8 mouse cellular contexts compared by ENCODE assay signal in genomic region chr11:94565151-94565479, GRCm38 (mm10). TPM values are rescaled to one million over a fixed set of nuclear protein-coding genes. Genes with fewer than 3 reads are reported as not detected.
DNase-seq lines count a peak whose midpoint lies in the region; ATAC-seq and TF ChIP-seq lines count a peak whose summit lies in the region.

No protein-coding gene starts in this region.

- peak; percentile 23 for TF ChIP-seq CTCF in liver, postnatal 0 days (IDR thresholded peaks at IDR 0.05; ENCODE audit: low read depth)

- TF ChIP-seq EP300 in liver, postnatal 0 days (IDR thresholded peaks at IDR 0.05; ENCODE audit: low read depth): no peak

- H3K4me2 ChIP-seq in forebrain, embryonic 15.5 days (replicated peaks): peak overlapping the region; percentile 44
- H3K4me2 ChIP-seq in liver, postnatal 0 days (ENCODE audit: low read depth, low read length): peak overlapping the region; percentile 64
- H3K4me2 ChIP-seq in stomach, embryonic 16.5 days (ENCODE audit: low read depth, low read length): peak overlapping the region; percentile 53

- H3K9me3 ChIP-seq in forebrain, embryonic 15.5 days: no peaks in the 10 kb centered on the region
- H3K9me3 ChIP-seq in liver, postnatal 0 days (ENCODE audit: low read length): no peaks in the 10 kb centered on the region
- H3K9me3 ChIP-seq in stomach, embryonic 16.5 days (replicated peaks; ENCODE audit: control insufficient read depth, low read length): no peaks in the 10 kb centered on the region

- peaks cover 10% of the 10 kb centered on the region for H3K4me1 ChIP-seq in forebrain, embryonic 15.5 days
- peaks cover 14% of the 10 kb centered on the region for H3K4me1 ChIP-seq in liver, postnatal 0 days (ENCODE audit: insufficient read depth)
- peaks cover 11% of the 10 kb centered on the region; the same call in 1 of the 2 replicates for H3K4me1 ChIP-seq in stomach, embryonic 16.5 days (ENCODE audit: control insufficient read depth, insufficient read depth, low read length)

- H3K27me3 ChIP-seq in forebrain, embryonic 15.5 days: peaks cover 21% of the 10 kb centered on the region; the same call in 1 of the 2 replicates
- no peaks in the 10 kb centered on the region for H3K27me3 ChIP-seq in liver, postnatal 0 days (ENCODE audit: insufficient read depth, low read length)
- no peaks in the 10 kb centered on the region for H3K27me3 ChIP-seq in stomach, embryonic 16.5 days (ENCODE audit: control insufficient read depth, insufficient read depth, low read length)

- peak overlapping the region; percentile 21 for H3K4me3 ChIP-seq in forebrain, embryonic 15.5 days
- H3K4me3 ChIP-seq in liver, postnatal 0 days (ENCODE audit: low read depth, low read length): no peak overlapping the region
- peak overlapping the region; percentile 35 for H3K4me3 ChIP-seq in stomach, embryonic 16.5 days (replicated peaks; ENCODE audit: low read length)

- H3K36me3 ChIP-seq in forebrain, embryonic 15.5 days: no peaks in the 10 kb centered on the region
- no peaks in the 10 kb centered on the region for H3K36me3 ChIP-seq in liver, postnatal 0 days (replicated peaks; ENCODE audit: insufficient read depth, low read length)
- no peaks in the 10 kb centered on the region for H3K36me3 ChIP-seq in stomach, embryonic 16.5 days (ENCODE audit: control insufficient read depth, insufficient read depth, low read length)

- no peak for ATAC-seq in forebrain, embryonic 15.5 days (replicated peaks)
- no peak for ATAC-seq in liver, postnatal 0 days
- ATAC-seq in stomach, embryonic 16.5 days (ENCODE audit: insufficient read depth, low FRiP score): 0 out of 2 replicates have a peak, but pooled peaks have one; percentile 41

- no peak overlapping the region for H3K27ac ChIP-seq in forebrain, embryonic 15.5 days (replicated peaks)
- no peak overlapping the region for H3K27ac ChIP-seq in liver, postnatal 0 days (ENCODE audit: low read depth)
- H3K27ac ChIP-seq in stomach, embryonic 16.5 days (ENCODE audit: low read length): peak overlapping the region; percentile 82

- H3K9ac ChIP-seq in forebrain, embryonic 15.5 days (replicated peaks): no peak overlapping the region; the same call in 1 of the 2 replicates
- H3K9ac ChIP-seq in liver, postnatal 0 days (replicated peaks): 0 out of 2 replicates have a peak overlapping the region, but pooled peaks have one; percentile 13
- H3K9ac ChIP-seq in stomach, embryonic 16.5 days (ENCODE audit: low read length): peak overlapping the region; percentile 55

- DNase-seq in thymus, postnatal 0 days (ENCODE audit: low spot score): peak; percentile 15
- no peak for DNase-seq in thymus, postnatal 10 days (ENCODE audit: low spot score in 2 of 2)
- DNase-seq in liver, postnatal 0 days: peak; percentile 34
- DNase-seq in frontal cortex, adult 2 months (ENCODE audit: extremely low spot score in 1 of 2, low spot score in 1 of 2): no peak
- no peak for DNase-seq in spleen, postnatal 14 days (ENCODE audit: low spot score in 2 of 2)
- no peak for DNase-seq in retina, postnatal 1 day

- 6% methylated on average over 16 of the region's 16 CpGs for WGBS in forebrain, embryonic 15.5 days
- 26% methylated on average over 16 of the region's 16 CpGs for WGBS in liver, postnatal 0 days (ENCODE audit: insufficient replicate concordance)
- WGBS in stomach, embryonic 16.5 days: 19% methylated on average over 16 of the region's 16 CpGs

RNA-seq across cellular contexts. Expression of gene Chad, which starts 0.3 kb away (rescaled TPM):
- 0.94 and 1.3 TPM in 2 replicates for polyA plus RNA-seq in thymus, postnatal 0 days (2015; fragmentation: Nextera tagmentation; extraction: Ambion mirVana)
- polyA plus RNA-seq in forebrain, embryonic 15.5 days (2015; fragmentation: Nextera tagmentation; extraction: Ambion mirVana): 0.14 and 0.17 TPM in 2 replicates
- 0.14 TPM in 2 replicates for polyA plus RNA-seq in liver, postnatal 0 days (2015; fragmentation: Nextera tagmentation; extraction: Ambion mirVana)
- 16.1 and 22.6 TPM in 2 replicates for polyA plus RNA-seq in stomach, embryonic 16.5 days (2015; fragmentation: Nextera tagmentation; extraction: Ambion mirVana)
- 0.11 and 0.22 TPM in 2 replicates for polyA plus RNA-seq in frontal cortex, adult 2 months (2012; rRNA removed)

RNA-seq across cellular contexts. Expression of gene Rsad1, which starts 16.1 kb away (rescaled TPM):
- 2.4 and 3.2 TPM in 2 replicates for polyA plus RNA-seq in thymus, postnatal 0 days (2015; fragmentation: Nextera tagmentation; extraction: Ambion mirVana)
- polyA plus RNA-seq in forebrain, embryonic 15.5 days (2015; fragmentation: Nextera tagmentation; extraction: Ambion mirVana): 5.7 and 6.1 TPM in 2 replicates
- 1.7 and 1.9 TPM in 2 replicates for polyA plus RNA-seq in liver, postnatal 0 days (2015; fragmentation: Nextera tagmentation; extraction: Ambion mirVana)
- 3.1 and 3.3 TPM in 2 replicates for polyA plus RNA-seq in stomach, embryonic 16.5 days (2015; fragmentation: Nextera tagmentation; extraction: Ambion mirVana)
- 11.8 and 12.5 TPM in 2 replicates for polyA plus RNA-seq in frontal cortex, adult 2 months (2012; rRNA removed)

RNA-seq across cellular contexts. Expression of gene Acsf2, which starts 36.6 kb away (rescaled TPM):
- polyA plus RNA-seq in thymus, postnatal 0 days (2015; fragmentation: Nextera tagmentation; extraction: Ambion mirVana): 2.7 and 3.0 TPM in 2 replicates
- 1.0 and 1.3 TPM in 2 replicates for polyA plus RNA-seq in forebrain, embryonic 15.5 days (2015; fragmentation: Nextera tagmentation; extraction: Ambion mirVana)
- polyA plus RNA-seq in liver, postnatal 0 days (2015; fragmentation: Nextera tagmentation; extraction: Ambion mirVana): 4.2 and 4.4 TPM in 2 replicates
- polyA plus RNA-seq in stomach, embryonic 16.5 days (2015; fragmentation: Nextera tagmentation; extraction: Ambion mirVana): 4.3 and 5.7 TPM in 2 replicates
- 16.1 and 17.0 TPM in 2 replicates for polyA plus RNA-seq in frontal cortex, adult 2 months (2012; rRNA removed)

RNA-seq across cellular contexts. Expression of gene Mycbpap, which starts 43.6 kb away (rescaled TPM):
- polyA plus RNA-seq in thymus, postnatal 0 days (2015; fragmentation: Nextera tagmentation; extraction: Ambion mirVana): 0.14 and 0.17 TPM in 2 replicates
- 1.7 and 2.7 TPM in 2 replicates for polyA plus RNA-seq in forebrain, embryonic 15.5 days (2015; fragmentation: Nextera tagmentation; extraction: Ambion mirVana)
- polyA plus RNA-seq in liver, postnatal 0 days (2015; fragmentation: Nextera tagmentation; extraction: Ambion mirVana): 0.13 TPM in 1 of 2 replicates, not detected in the other
- 2.8 and 4.3 TPM in 2 replicates for polyA plus RNA-seq in stomach, embryonic 16.5 days (2015; fragmentation: Nextera tagmentation; extraction: Ambion mirVana)
- polyA plus RNA-seq in frontal cortex, adult 2 months (2012; rRNA removed): 1.9 and 2.0 TPM in 2 replicates

Comparison
In these comparisons a context has a peak if more than half of its experiments do, and no peak if none do; other contexts are left out.
1. DNase-seq: peak in thymus, postnatal 0 days (single experiment) and liver, postnatal 0 days (single experiment); none in thymus, postnatal 10 days (0 of 2), frontal cortex, adult 2 months (0 of 2), spleen, postnatal 14 days (0 of 2) and retina, postnatal 1 day (single experiment).
2. Peak in every context shown above with its lines, with median percentiles within 50 percentile points of each other: H3K4me2 ChIP-seq.